Mouse (Mus musculus) T-cell, adult 2 months (primary cell): ENCODE data around the gene Plekhn1.

Source experiments
- DNase-seq: peaks from one replicate; pipeline ENCODE4 v3.0.0; 2022; ENCODE audit warnings: low spot score

Gene Plekhn1

DNA sequence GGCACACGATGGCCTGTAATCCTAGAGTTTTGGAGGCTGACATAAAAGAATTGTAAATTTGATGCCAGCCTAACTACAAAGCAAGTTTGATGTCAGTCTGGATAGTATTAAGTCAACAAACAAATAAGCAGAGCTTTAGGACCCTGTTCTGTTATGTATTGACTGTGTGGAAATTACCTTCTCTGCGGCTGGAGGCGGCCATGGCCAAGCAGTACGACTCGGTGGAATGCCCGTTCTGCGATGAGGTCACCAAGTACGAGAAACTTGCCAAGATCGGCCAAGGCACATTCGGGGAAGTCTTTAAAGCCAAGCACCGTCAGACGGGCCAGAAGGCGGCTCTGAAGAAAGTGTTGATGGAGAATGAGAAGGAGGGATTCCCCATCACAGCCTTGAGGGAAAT lies 21.5 kb downstream of the Plekhn1 start:
- DNase-seq: no peak

DNA sequence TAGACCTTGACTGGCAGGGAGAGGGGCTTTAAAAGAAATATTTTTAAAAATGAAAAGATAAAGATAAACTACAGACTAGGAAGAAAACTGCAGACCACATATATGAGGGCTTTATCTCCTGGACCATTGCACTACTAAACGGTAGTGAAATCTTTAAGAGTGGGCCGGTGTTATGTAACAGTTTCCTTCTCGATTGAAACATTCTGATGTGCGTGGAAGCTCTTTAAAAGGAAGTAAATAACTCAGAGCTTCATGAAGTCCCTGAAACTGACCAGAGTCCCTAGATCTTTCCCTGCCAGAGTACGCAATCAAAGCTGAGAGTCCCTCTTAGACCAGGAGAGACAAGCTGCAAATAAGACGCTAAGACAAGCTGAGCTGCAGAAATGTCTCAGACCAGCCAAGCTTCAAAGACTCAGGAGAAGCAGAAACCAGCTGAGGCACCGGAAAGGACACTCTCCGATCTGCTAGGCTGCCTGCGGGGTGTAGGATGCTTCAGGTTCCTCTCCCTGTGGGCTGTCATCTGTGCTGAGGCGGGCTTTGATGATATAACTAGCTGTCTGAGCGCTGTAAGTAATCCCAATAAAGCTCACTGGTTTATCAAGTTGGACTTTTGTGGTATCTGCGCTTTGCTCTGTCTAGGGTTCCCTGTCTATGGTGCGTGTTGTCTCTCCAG lies 24.6 kb downstream of the Plekhn1 start:
- no peak for DNase-seq

DNA sequence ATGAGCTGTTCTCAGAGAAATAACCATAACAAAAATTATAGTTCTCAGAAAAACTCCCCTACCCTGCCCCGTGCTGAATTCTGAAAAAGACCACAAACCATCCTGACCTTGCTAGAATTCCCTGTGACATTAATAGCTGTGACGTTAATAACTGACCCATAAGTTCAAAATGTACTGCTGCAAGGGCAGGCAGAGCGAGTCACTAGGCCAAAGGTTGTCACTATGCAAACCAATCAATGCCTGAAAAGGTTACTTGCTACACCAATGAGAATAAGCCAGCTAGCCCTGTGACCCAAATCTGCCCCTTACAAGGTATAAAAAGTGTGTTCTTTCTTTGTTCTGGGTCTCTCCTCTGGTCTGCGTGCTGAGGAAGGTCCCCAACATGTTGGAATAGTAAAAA lies 25.8 kb downstream of the Plekhn1 start:
- no peak for DNase-seq

DNA sequence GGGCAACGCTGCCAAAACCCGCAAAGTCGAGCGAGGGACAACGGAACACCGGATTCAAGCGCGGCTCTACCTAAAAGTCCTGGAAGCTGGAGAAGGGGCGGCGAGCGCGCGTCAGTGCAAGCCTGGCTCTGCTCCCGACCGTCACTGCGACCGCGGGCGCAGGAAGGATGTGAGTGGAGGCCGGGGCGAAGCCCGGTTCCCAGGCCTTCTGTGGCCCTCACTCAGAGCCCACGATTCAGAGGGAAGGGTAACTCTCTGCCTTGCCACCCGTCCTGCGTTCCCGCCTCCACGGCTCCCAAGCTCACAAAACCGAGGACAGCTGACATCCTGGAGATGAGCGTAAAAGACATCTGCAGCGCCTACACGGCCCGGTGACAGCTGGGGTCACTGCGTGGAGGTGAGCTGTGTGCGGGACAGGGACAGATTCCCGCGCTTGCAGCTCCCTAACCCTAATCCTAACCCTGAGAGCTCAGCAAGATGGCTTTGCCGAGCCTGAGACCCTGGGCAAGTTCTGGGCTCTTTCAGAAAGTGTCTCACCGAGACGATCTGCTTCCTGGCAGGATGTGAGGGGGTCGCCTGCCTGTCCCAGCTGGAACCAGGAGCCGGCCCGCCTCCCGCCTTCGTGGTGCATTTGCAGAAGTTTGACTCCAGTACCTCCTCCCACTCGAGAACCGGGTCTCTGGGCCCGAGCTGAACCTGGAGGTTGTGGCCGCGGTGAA lies 31.1 kb downstream of the Plekhn1 start:
- peak; percentile 26 for DNase-seq

- DNase-seq: peak; percentile 71
Measured at GRCm38 (mm10) chr4:156203001-156203412, 31.6 kb downstream of the Plekhn1 start, which contains the start of gene AW011738. AW011738 (plus strand) TSS chr4:156203304.

GRCm38 (mm10) chr4:156202462-156202893 lies 32.2 kb downstream of the Plekhn1 start:
- no peak for DNase-seq

DNA sequence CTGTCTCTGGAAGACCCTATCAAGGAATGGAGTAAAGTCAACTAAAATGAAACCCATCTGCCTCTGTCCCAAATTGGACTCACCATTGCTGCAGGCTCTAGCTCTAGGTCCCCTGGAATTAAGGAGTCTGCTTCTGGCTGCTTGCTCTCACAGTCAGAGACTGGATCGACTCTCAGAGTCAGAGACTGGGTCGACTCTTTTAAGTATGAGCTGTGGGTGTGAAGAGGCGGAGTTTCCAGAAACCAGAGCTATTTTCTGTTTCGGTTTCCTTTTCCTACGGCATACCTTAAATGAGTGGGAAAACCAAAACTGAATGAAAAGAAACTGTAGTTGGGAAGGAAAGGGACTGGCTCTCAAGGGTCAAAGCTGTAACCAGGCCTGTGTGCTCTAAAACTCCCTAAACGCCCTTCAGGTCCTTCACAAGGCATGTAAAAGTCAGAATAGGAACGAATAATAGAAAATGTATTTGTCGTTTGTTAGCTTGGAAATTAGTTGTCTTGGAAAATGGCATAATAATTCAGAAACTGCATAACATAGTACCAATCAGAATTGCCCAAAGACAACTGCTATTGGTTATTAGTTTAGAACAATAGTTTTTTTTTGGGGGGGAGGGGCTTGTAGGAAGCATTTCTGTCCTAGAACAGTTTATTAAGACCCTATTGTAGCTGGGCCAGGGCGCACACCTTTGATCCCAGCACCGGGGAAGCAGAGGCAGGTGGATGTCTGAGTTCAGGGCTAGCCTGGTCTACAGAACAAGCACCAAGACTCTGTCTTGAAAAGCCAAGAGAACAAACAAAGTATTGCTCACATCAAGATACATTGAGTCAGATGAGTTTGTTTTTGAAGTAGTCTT lies 33.8 kb downstream of the Plekhn1 start, which contains the start of gene Isg15:
Gene Isg15 (minus strand): TSS at position 196 of the 853 bp plus-strand sequence.
- DNase-seq: peak; percentile 63

DNA sequence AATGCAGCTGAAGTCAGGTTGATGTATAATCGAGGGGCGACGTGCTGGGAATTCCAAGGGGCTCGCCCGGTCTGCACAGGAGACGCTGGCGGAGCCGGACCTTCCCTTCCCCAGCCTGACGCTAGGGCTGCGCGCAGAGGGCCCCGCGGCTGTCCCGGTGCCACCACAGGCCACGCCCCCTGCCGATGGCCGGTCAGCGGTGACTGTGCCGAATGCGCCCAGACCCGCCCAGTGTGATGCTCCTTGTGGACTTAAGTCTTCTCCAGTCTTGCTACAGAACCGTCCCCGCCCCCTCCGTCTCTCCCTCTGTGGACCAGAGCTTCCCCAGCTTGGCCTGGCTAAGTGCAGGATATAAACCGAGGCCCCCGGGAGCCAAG lies 36.8 kb downstream of the Plekhn1 start:
- DNase-seq: peak; percentile 28

- DNase-seq: peak; percentile 32
Measured at GRCm38 (mm10) chr4:156197131-156197828, 37.4 kb downstream of the Plekhn1 start, which contains the start of gene Agrn. Agrn (minus strand) TSS chr4:156197488.

DNA sequence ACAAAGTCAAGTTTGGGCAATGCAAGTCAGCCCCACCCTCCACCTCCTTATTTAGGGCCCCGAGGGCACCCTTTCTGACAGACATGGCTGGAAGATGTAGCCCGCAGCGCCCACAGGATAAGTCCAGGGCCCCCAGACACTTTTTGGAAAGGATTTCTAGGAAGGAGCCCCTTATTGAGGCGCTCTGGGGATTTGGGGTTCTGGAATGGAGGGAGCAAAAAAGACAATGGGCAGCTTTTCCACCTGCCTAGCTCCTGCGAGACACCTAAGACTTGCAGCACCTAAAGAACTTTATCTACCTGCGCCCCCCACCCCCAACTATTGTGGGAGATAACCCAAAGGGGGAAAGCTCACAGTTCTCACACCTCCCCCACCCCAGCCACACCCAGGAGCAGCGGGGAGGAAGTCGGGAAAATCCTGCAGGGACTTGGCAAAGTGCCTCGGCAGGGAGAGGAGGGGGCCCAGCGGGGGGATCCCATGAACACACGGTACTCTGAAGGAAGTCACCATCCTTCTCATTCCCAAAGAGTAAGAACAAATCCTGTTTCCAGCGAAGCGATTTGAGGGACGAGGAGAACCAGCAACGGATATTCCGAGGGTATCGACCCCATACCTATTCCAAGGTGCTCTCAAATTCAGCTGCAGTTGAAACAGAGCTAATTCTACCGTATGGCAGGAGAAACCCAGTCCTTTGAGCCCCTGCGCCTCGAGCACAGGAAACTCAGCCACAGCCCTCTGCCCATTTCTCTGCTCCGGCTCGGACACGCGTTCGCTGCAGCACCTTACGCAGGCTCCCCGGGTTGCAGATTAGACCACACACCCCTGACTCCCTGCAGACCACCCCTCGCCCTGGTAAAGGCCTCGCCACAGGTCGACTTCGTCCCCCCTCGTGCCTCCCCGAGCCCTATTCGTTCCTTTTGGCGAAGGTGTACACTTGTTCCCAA lies 38.5 kb downstream of the Plekhn1 start:
- no peak for DNase-seq

- no peak for DNase-seq
Measured at GRCm38 (mm10) chr4:156194346-156194745, 40.3 kb downstream of the Plekhn1 start.

- DNase-seq: no peak
Measured at GRCm38 (mm10) chr4:156193906-156194305, 40.8 kb downstream of the Plekhn1 start.

DNA sequence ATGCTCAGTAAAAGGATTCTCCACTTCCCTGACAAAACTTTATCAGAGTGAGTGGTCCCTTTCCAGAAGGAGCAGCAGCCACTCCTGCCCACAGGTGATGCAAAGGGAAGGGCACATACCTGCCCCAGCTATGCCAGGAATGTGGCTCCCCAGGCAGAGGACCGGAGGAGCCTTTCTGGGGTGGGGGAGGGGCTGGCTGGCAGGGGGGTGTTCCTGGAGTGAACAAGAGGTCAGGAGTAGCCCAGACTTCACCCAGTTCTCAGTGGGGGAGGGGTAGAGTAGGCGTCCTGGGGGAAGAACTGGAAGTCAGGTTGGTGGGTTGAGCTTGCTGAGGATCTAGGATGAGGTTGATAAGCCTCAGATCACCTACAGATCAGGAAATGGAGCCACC lies 41.5 kb downstream of the Plekhn1 start:
- DNase-seq: no peak

DNA sequence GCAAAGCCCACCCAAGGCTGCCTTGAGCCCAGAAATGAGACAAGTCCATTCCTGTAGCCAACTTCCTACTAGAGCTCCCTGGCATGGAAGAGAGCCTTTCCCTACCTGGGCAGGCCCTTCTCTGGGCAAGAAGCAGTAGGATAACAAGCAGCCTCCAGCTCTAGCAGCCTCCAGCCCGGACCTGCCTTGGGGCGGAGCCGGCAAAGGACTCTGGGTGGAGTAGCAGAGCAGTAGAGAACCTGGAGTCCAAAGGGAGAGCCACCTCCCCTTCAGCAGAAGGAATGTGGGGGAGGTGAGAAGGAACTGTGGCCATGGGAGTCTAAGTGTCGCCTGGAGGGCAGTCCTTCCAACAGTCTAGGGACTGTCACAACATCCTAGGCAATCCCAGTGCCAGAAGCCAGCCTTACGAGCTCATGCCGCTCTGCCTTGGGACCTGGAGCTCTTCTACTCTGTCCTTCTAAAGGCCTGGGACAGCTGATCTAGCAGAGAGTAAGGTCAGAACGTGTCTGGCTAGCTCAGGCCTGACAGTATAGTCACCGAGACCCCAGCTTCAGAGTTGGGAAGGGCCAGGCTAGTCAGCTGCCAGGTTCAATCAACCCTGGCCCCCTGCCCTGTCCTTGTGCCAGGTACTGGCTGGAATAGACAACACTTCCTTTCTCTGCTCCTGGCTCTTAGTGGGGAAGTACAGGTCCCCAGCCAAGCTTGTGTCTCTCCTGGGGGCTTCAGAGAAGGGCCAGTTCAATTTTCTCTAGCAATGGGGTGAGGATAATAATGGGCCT lies 42.0 kb downstream of the Plekhn1 start:
- no peak for DNase-seq

GRCm38 (mm10) chr4:156188811-156189323 lies 45.8 kb downstream of the Plekhn1 start:
- no peak for DNase-seq

DNA sequence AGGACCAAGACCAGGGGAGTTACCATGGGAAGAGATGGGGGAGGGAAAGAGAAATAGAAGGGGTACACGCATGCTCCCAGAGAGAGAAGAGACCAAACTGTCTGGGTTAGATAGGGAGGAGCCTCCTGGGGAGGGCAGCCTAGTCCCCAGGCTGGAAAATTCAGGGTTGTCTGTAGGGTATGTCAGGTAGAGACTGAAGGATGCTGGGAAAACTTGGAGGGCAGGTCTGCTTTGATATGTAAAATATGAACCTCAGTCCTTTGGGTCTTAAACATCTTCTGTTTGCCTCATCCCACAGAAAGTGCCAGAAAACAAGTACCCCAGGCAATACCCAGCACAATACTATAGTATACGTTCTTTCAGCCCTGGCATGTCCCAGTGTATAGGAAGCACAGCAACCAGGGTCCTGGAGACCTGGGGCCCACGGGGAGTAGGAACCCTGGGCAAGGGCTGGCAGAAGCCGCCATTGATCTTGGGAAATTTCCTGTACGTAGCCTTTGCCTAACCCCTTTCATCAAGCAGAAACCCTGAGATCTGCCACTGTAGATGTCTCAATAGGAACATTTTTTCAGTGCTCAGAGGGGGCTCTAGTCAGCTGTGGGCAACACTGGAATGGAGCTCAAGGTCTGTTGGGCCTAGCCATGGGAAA lies 46.4 kb downstream of the Plekhn1 start:
- DNase-seq: no peak

DNA sequence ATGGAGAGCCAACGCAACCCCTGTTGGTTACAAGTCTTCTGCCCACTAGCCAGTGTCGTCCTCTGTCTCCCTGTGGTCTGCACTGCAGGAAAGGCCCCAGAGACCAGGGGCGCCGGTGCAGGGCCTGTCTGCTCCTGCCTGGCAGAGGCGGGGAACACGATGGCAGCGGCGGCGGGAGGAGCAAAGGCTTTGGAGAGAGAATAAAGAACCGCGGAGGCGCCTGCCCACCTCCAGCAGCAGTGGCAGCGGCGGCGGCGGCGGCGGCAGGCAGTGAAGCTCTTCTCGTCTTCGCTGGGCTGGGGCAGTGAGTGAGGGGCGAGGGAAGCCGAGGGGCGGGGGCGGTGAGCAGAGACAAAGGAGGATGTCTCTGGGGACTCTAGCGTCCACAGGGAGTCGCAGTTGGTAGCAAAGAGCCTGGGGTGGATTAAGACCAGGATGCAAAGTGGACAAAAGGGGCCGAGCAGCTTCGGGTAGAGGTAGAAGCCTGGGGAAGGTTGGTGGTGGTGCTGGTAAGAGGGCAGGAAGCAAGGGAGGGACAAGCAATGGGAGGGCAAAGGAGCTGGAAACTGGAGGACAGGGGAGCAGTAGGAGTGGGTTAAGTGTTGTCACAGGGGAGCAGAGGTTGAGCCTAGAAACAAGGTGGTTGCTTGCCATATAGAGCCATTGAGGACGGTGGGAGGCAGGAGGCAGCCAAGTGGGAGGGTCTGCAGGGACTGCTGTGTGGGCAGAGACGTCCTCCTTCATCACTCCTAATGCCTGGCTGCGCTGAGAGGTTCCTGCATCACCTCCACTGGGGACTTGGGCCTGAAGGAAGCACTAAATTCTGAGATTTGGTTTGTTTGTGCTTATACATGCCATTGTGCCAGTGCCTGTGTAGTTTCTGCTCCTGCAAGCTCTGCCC lies 48.5 kb downstream of the Plekhn1 start:
- no peak for DNase-seq

- no peak for DNase-seq
Measured at GRCm38 (mm10) chr4:156185456-156185949, 49.2 kb downstream of the Plekhn1 start.
